Mouse (Mus musculus) urinary bladder, postnatal 14 days (tissue): ENCODE data around the gene Stab1.
A peak's percentile ranks its signal among the peaks of the same experiment; 100 is the strongest.

ENCODE experiments used
- DNase-seq: peaks from one replicate; pipeline ENCODE4 v3.0.0; 2021; ENCODE audit warnings: low spot score

The Stab1 gene

GRCm38 (mm10) chr14:31168425-31168824 lies at the start of gene Stab1:
Stab1 (minus strand) TSS chr14:31168641.
- DNase-seq: no peak

GRCm38 (mm10) chr14:31217666-31218065 lies 49.2 kb upstream of the Stab1 start, which contains the start of gene Sema3g:
Sema3g (plus strand) TSS chr14:31217860.
- DNase-seq: peak; percentile 69

GRCm38 (mm10) chr14:31216846-31217245 lies 48.4 kb upstream of the Stab1 start, which contains the start of gene Nisch:
Nisch (minus strand) TSS chr14:31216946.
- DNase-seq: no peak

GRCm38 (mm10) chr14:31215157-31216002 lies 46.9 kb upstream of the Stab1 start:
- DNase-seq: peak; percentile 66

- DNase-seq: no peak
Measured at GRCm38 (mm10) chr14:31214684-31215083, 46.2 kb upstream of the Stab1 start.

GRCm38 (mm10) chr14:31213868-31214267 lies 45.4 kb upstream of the Stab1 start:
- no peak for DNase-seq

GRCm38 (mm10) chr14:31212499-31212898 lies 44.1 kb upstream of the Stab1 start:
- no peak for DNase-seq

GRCm38 (mm10) chr14:31211854-31212253 lies 43.4 kb upstream of the Stab1 start:
- DNase-seq: no peak

GRCm38 (mm10) chr14:31209133-31209557 lies 40.7 kb upstream of the Stab1 start:
- DNase-seq: no peak

GRCm38 (mm10) chr14:31208084-31208483 lies 39.6 kb upstream of the Stab1 start, which contains the start of gene Tnnc1:
Tnnc1 (plus strand) TSS chr14:31208312.
- DNase-seq: no peak

GRCm38 (mm10) chr14:31207070-31207830 lies 38.8 kb upstream of the Stab1 start:
- no peak for DNase-seq

GRCm38 (mm10) chr14:31206472-31206981 lies 38.1 kb upstream of the Stab1 start:
- peak; percentile 96 for DNase-seq

GRCm38 (mm10) chr14:31205562-31206467 lies 37.4 kb upstream of the Stab1 start:
- peak; percentile 51 for DNase-seq

- no peak for DNase-seq
Measured at GRCm38 (mm10) chr14:31205244-31205561, 36.8 kb upstream of the Stab1 start.

- DNase-seq: no peak
Measured at GRCm38 (mm10) chr14:31204844-31205243, 36.4 kb upstream of the Stab1 start.

- no peak for DNase-seq
Measured at GRCm38 (mm10) chr14:31200038-31200437, 31.6 kb upstream of the Stab1 start.

- no peak for DNase-seq
Measured at GRCm38 (mm10) chr14:31199599-31199998, 31.2 kb upstream of the Stab1 start.

- peak; percentile 64 for DNase-seq
Measured at GRCm38 (mm10) chr14:31197547-31198516, 29.4 kb upstream of the Stab1 start.

- DNase-seq: no peak
Measured at GRCm38 (mm10) chr14:31195968-31196367, 27.5 kb upstream of the Stab1 start.

- no peak for DNase-seq
Measured at GRCm38 (mm10) chr14:31195521-31195920, 27.1 kb upstream of the Stab1 start.
